Mouse (Mus musculus) left cerebral cortex, postnatal 10 days (tissue): ENCODE measurements around the gene Tnnc2. TPM values are rescaled to one million over a fixed set of nuclear protein-coding genes. Genes with fewer than 3 reads are reported as not detected.

Experiments
- DNase-seq, 2 experiments: peaks; one replicate each; pipeline ENCODE4 v3.0.0; 2021 to 2022; ENCODE audit warnings: low spot score in 2 of 2, mixed read lengths in 1 of 2; ENCODE audit errors: extremely low spot score in 1 of 2
- intact Hi-C: fragments of 180-260 bp; cut with DNase I; formaldehyde crosslinking; loops from one replicate; pipeline ENCODE4 v1.15.1; 2025
- total RNA-seq, 2 experiments: library from RNA; stranded (reverse); gene quantifications; 2 replicates each; pipeline ENCODE4 v1.2.3; 2021

Tnnc2 gene
- not detected for total RNA-seq

- intact Hi-C loops, result no loop called here
- DNase-seq, result no peak
Observed at GRCm38 (mm10) chr2:164779481-164780086, at the start of gene Tnnc2. Gene Tnnc2, minus strand, starts transcription at chr2:164779967.

DNA sequence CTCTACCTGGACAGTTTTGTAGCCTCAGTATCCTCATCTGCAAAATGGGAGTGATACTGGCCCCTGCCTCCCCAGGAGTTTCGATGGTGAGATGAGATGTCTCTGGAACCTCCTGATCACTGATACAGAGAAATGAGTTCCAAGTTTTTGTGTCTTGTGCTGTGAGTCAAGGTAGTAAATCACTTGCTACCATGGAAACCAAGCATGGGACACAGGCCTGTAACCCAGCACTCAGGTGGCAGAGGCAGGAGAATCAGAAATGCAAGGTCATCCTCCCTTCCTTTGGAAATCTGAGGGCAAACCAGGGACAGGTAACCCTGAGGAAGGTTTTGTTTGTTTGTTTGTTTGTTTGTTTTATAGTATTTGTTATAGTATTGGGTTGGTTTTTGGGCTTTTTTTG is 49.3 kb upstream of the Tnnc2 start:
- no peak for DNase-seq
- intact Hi-C loops, result no loop called here

GRCm38 (mm10) chr2:164828437-164828836 is 48.7 kb upstream of the Tnnc2 start, which contains the start of gene Spata25:
Gene Spata25, minus strand, starts transcription at chr2:164828537.
- DNase-seq, result no peak
- intact Hi-C loops, result no loop called here

- intact Hi-C loops, result no loop called here
- DNase-seq, result no peak
Observed at GRCm38 (mm10) chr2:164827146-164827850, 47.5 kb upstream of the Tnnc2 start.

GRCm38 (mm10) chr2:164825521-164825920 is 45.8 kb upstream of the Tnnc2 start:
- no peak for DNase-seq
- intact Hi-C loops, result no loop called here

DNA sequence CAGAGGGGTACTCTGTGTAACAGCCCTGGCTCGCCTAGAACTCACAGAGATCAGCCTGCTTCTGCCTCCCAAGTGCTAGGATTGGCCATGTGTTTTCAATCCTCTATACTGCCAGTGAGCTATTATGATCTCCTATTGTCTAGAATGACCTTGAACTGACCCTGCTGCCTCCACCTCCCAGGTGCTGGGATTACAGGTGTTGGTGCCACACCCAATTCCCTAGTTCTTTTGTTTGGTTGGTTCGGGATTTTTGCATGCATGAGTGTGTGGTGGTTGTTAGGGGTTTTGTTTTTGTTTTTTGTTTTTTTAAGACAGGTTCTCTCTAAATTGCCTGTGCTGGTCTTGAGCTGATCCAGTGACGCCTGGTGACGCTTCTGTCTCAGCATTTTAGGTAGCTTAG is 44.2 kb upstream of the Tnnc2 start:
- intact Hi-C loops, result no loop called here
- DNase-seq, result no peak

DNA sequence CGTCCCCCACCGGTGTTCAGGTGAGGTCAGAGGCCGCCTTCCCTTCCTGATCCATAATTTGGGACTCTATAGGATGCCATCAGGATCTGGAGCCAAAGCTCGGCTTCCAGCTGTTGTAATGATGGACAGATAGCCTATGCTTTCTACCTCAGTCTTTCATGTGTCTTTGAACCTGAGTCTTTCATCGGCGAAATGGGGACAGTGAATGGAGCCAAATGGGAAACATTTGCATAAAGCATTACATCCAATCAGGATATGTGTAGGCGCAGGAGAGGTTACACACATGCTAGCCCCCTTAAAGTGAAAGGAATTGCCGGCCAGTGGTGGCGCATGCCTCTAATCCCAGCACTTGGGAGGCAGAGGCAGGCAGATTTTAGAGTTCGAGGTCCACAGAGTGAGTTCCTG is 43.4 kb upstream of the Tnnc2 start:
- intact Hi-C loops, result no loop called here
- DNase-seq, result no peak

GRCm38 (mm10) chr2:164822636-164823165 is 42.9 kb upstream of the Tnnc2 start, which contains the start of gene Zswim1:
Gene Zswim1, plus strand, starts transcription at chr2:164822686.
- intact Hi-C loops, result no loop called here
- DNase-seq, result peak; percentile 98 to 100

GRCm38 (mm10) chr2:164821060-164821459 is 41.3 kb upstream of the Tnnc2 start:
- intact Hi-C loops, result no loop called here
- DNase-seq, result no peak

GRCm38 (mm10) chr2:164817703-164818102 is 37.9 kb upstream of the Tnnc2 start:
- intact Hi-C loops, result no loop called here
- DNase-seq, result peak in 1 of 2 experiments; percentile 66

DNA sequence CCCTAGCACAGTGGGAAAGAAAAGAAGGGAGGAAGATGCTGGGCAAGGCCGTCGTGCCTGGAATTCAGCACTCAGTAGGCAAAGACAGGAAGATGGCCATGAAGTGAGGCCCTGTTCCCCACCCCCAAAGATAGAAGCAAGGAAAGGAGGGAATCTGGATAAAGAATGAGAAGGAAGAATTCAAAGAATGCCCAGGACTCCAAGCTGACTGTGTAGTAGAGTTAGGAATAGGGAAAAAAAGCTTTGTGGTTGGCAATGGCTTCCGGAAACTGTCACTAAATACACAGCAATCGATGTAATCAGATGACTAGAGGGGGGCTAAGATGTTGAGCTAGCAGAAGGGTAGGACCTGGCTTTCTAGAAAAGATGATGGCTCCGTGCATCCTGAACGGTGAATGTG is 37.4 kb upstream of the Tnnc2 start:
- intact Hi-C loops, result no loop called here

GRCm38 (mm10) chr2:164815821-164816220 is 36.1 kb upstream of the Tnnc2 start:
- intact Hi-C loops, result no loop called here

More for the DNA sequence above, 37.4 kb upstream of the Tnnc2 start:
- no peak for DNase-seq

GRCm38 (mm10) chr2:164815348-164815747 is 35.6 kb upstream of the Tnnc2 start:
- intact Hi-C loops, result no loop called here
- no peak for DNase-seq

More at GRCm38 (mm10) chr2:164815821-164816220, 36.1 kb upstream of the Tnnc2 start:
- no peak for DNase-seq

GRCm38 (mm10) chr2:164813557-164813956 is 33.8 kb upstream of the Tnnc2 start:
- intact Hi-C loops, result no loop called here
- no peak for DNase-seq

- no peak for DNase-seq
- intact Hi-C loops, result no loop called here
Observed at GRCm38 (mm10) chr2:164806614-164807013, 26.8 kb upstream of the Tnnc2 start.

- DNase-seq, result no peak
- intact Hi-C loops, result no loop called here
Observed at GRCm38 (mm10) chr2:164805332-164805718, 25.6 kb upstream of the Tnnc2 start.

DNA sequence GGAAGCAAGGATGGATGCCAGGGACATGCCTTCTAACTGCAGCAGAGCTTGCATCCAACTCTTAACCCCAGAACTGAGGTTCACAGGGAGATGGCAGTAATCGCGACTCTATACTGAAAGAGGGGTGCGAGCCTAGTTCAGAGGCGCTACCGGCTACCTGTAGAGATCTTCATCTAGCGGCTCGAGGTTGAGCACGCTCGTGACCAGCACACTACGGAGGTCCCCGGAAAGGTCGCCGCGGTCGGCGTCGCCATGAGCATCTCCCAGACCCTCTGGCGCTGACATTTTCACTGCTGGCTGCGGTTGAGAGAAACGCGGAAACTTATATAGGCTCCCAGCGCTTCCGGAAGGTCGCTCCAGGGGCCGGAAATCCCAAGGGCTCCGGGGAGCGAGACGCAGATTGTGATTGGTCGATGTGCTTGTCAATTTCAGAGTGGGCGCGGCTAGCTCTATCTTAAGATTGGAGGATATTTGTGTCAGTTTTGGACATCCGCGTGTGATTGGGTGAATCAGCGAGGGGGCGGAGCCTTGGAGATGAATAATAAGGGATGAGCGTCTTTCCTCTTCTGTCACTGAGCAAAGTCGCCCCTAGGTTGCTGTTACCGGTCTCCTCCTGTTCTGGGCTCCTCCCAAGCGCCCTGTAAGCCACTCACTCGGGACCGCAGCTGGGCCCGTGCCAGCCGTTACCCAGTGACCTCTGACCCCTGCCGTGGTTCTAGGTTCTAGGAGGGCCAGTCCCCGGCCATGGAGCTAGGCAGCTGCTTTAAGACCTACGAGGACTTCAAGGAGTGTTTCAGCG is 25.0 kb upstream of the Tnnc2 start, which contains the start of the genes Acot8 and Zswim3:
Gene Acot8, minus strand, starts transcription at position 350 of the 799 bp plus-strand sequence.
Gene Zswim3, plus strand, starts transcription at position 566 of the 799 bp plus-strand sequence.
- DNase-seq, result peak; percentile 97 to 99
- intact Hi-C loops, result no loop called here

- no peak for DNase-seq
- intact Hi-C loops, result no loop called here
Observed at GRCm38 (mm10) chr2:164803921-164804313, 24.1 kb upstream of the Tnnc2 start.

GRCm38 (mm10) chr2:164803201-164803920 is 23.6 kb upstream of the Tnnc2 start:
- intact Hi-C loops, result no loop called here
- DNase-seq, result no peak
